Mouse (Mus musculus) midbrain, embryonic 13.5 days (tissue): ENCODE results near the gene Apoc4. TPM values are rescaled to one million over a fixed set of nuclear protein-coding genes. Genes with fewer than 3 reads are reported as not detected.

Experiments used
- ATAC-seq: fragments of 200-750 bp; cut with Nextera tagmentation; 2 replicates; pipeline ENCODE4 v1.8.0; 2017; ENCODE audit warnings: mild to moderate bottlenecking, moderate TSS enrichment, moderate library complexity
- H3K27ac ChIP-seq: fragments of 300-500 bp; sonication (generic); 2 replicates; pipeline ENCODE4 v1.5.1; 2015; ENCODE audit warnings: inconsistent platforms, mild to moderate bottlenecking, moderate library complexity
- H3K27me3 ChIP-seq: fragments of 300-500 bp; sonication (generic); 2 replicates; pipeline ENCODE4 v1.6.1; 2015; ENCODE audit warnings: mild to moderate bottlenecking, inconsistent platforms
- H3K36me3 ChIP-seq: fragments of 300-500 bp; sonication (generic); 2 replicates; pipeline ENCODE4 v1.6.1; 2015; ENCODE audit warnings: mild to moderate bottlenecking, inconsistent platforms
- H3K4me1 ChIP-seq: fragments of 300-500 bp; sonication (generic); replicated peaks from 2 replicates; pipeline ENCODE4 v1.6.1; 2015; ENCODE audit warnings: inconsistent platforms
- H3K4me2 ChIP-seq: fragments of 300-500 bp; sonication (generic); replicated peaks from 2 replicates; pipeline ENCODE4 v1.6.1; 2015; ENCODE audit warnings: moderate library complexity, mild to moderate bottlenecking, inconsistent platforms
- H3K4me3 ChIP-seq: fragments of 300-500 bp; sonication (generic); replicated peaks from 2 replicates; pipeline ENCODE4 v1.5.1; 2015; ENCODE audit warnings: mild to moderate bottlenecking, inconsistent platforms
- H3K9ac ChIP-seq: fragments of 300-500 bp; sonication (generic); replicated peaks from 2 replicates; pipeline ENCODE4 v1.6.1; 2015; ENCODE audit warnings: mild to moderate bottlenecking, inconsistent platforms
- H3K9me3 ChIP-seq: fragments of 300-500 bp; sonication (generic); 2 replicates; pipeline ENCODE4 v1.6.1; 2016; ENCODE audit warnings: mild to moderate bottlenecking, inconsistent platforms
- WGBS: fragments of 180-500 bp; shearing (Covaris S2); methylation state at CpG from one replicate; pipeline ENCODE4 v1.1.7; 2015; 5-methylcytosine and 5-hydroxymethylcytosine counted together
- polyA plus RNA-seq: library from polyadenylated mRNA; unstranded; fragments of >200 nt; fragmentation: Nextera tagmentation; extraction: Ambion mirVana; gene quantifications from 2 replicates; pipeline ENCODE4 v1.2.1, GENCODE M21; 2015

Gene Apoc4
- polyA plus RNA-seq, 1 experiment from 2014 or later, result not detected

DNA sequence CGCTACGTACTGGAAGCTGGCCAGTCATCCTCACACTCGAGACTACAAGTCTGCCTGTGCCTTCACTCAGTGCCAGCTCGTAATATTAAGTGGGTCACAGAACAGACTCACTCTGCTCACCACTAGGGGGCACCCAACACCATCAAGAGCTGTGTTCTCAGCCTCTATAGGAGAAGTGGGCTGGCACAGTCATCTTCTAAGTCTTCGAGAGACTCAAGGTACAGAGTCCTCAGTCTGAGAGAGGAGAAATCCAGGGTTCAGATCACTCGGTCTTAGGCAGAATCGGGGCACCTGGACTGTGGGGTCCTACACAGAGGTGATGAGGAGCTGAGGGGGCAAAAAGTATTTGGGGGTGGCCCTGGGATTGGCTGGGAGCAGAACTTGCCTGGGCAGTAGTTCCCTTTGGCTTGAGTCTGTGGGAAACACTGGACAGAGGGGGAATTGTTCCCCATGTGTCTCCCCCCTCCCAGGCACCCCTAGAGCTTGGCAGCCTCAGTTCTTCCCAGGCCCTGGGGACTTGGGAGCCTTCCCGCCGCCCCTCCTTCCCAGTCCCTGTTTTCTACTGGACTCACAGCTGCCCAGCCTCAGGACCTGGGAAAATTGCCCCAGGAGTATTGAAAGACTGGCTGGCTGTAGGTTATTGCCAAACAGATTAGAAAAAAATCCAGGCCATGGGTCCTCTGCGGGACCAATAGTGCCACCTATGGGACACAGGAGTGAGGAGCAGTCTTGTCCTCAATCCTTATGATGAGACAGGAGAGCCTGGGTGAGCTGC is 12.1 kb downstream of the Apoc4 start:
- H3K36me3 ChIP-seq, result no peaks in the 10 kb centered on the region
- 0 out of 2 replicates have a peak, but pooled peaks cover 3% of the 10 kb centered on the region for H3K27me3 ChIP-seq
- H3K9me3 ChIP-seq, result no peaks in the 10 kb centered on the region
- no peak overlapping the region for H3K9ac ChIP-seq
- H3K4me2 ChIP-seq, result peak overlapping the region; percentile 22; the same call in 1 of the 2 replicates
- no peak overlapping the region for H3K4me3 ChIP-seq
- H3K27ac ChIP-seq, result peak overlapping the region; percentile 45; the same call in 1 of the 2 replicates
- 7% methylated on average over 10 of the region's 10 CpGs for WGBS
- peaks cover 13% of the 10 kb centered on the region for H3K4me1 ChIP-seq
- ATAC-seq, result peak; percentile 67

DNA sequence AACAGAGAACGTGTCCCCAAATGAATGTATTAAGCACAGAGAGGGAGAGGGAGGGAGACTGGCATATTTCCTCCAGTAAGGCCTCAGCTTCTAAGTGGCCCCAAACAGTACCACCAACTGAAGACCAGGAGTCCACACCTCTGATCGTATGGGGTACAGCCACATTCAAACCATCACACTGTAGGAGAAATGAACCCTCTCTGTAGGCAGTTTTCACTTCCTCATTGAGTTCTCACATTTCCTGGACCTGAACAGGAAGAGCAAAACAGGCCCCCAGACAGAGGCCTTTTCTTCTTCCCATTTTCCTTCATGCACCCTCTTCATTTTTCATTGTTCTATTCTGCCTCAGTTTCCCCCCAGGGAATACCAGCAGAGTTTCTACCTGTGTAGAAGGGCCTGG is 13.8 kb downstream of the Apoc4 start:
- Histone ChIP-seq H3K4me2 (no peak overlapping the region), H3K27ac (no peak overlapping the region), H3K36me3 (0 out of 2 replicates have a peak, but pooled peaks cover 5% of the 10 kb centered on the region), H3K9ac (no peak overlapping the region), H3K9me3 (no peaks in the 10 kb centered on the region), H3K4me1 (peaks cover 30% of the 10 kb centered on the region), H3K27me3 (0 out of 2 replicates have a peak, but pooled peaks cover 3% of the 10 kb centered on the region), H3K4me3 (no peak overlapping the region)
- ATAC-seq, result no peak
- 81% methylated on average over 2 of the region's 2 CpGs for WGBS

DNA sequence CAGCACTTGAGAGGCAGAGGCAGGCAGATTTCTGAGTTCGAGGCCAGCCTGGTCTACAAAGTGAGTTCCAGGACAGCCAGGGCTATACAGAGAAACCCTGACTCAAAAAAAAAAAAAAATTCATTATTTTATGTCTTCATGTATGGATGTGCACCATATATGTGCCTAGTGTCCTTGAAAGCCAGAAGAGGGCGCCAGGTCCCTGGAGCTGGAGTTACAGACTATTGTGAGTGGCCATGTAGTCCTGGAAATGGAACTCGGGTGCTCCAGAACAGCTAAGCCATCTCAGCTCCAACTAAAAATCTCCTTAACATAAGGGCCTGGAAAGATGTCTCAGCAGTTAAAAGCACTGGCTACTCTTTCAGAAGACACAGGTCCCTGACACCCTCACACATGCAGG is 14.5 kb downstream of the Apoc4 start:
- ATAC-seq, result no peak
- Histone ChIP-seq H3K27me3 (0 out of 2 replicates have a peak, but pooled peaks cover 3% of the 10 kb centered on the region), H3K9me3 (no peaks in the 10 kb centered on the region), H3K27ac (no peak overlapping the region), H3K9ac (no peak overlapping the region), H3K36me3 (0 out of 2 replicates have a peak, but pooled peaks cover 10% of the 10 kb centered on the region), H3K4me2 (no peak overlapping the region), H3K4me3 (no peak overlapping the region), H3K4me1 (peaks cover 32% of the 10 kb centered on the region)
- 63% methylated on average over 3 of the region's 3 CpGs for WGBS

DNA sequence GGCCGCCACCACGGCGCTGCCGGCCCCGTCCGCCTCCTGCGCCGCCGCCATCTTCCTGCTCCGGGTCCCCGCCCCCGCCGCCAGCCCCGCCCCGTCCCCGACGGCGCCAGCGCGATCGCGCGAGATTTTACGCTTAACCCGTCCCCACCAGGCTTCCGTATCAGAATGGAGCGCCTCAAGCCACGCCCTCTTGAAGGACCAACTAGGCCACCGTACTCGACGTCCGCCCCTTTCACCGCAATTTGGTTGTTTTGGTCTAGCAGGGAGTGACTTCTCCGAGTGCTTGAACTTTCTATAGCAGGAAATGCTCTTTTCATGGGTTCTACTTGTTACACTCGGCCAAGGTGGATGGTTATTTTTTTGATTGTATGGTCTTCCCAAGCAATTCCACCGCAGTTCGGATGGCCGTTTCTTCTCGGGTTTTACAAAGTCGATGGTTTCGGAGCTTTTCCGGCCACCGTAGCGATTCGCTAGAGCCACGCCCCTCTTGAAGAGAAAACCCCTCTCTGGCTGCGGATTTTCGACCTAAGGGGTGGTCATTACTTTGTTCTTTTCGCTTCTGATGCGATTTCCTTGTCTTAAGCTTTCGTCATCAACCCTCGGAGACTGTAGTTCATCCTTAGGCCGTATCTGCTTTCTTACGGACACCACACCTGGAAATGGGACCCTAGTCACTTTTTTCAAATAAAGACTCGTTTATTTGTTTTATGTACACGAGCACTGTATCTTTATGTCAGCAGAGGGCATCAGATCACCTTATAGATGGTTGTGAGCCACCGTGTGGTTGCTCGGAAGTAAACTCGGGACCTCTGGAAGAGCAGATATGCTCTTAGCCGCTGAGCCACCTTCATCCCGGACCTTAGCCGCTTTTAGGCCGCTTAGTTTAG is 16.1 kb downstream of the Apoc4 start, which contains the start of gene Clptm1:
TSS of gene Clptm1 (minus strand) at position 79 of the 887 bp plus-strand sequence.
- WGBS, result under 1% methylated on average over 56 of the region's 63 CpGs
- peaks cover 32% of the 10 kb centered on the region for H3K4me1 ChIP-seq

GRCm38 (mm10) chr7:19664455-19664954 is 16.8 kb downstream of the Apoc4 start:
- H3K9me3 ChIP-seq, result no peaks in the 10 kb centered on the region
- peaks cover 21% of the 10 kb centered on the region; the same call in 1 of the 2 replicates for H3K36me3 ChIP-seq
- H3K27me3 ChIP-seq, result 0 out of 2 replicates have a peak, but pooled peaks cover 3% of the 10 kb centered on the region
- peak overlapping the region; percentile 94 for H3K4me3 ChIP-seq
- peak; percentile 74 for ATAC-seq
- H3K27ac ChIP-seq, result peak overlapping the region; percentile 42
- H3K4me1 ChIP-seq, result peaks cover 32% of the 10 kb centered on the region
- peak overlapping the region; percentile 99 for H3K9ac ChIP-seq
- peak overlapping the region; percentile 93 for H3K4me2 ChIP-seq
- 0% methylated on average over 31 of the region's 37 CpGs for WGBS

More for the DNA sequence above, 16.1 kb downstream of the Apoc4 start, which contains the start of gene Clptm1:
- Histone ChIP-seq H3K9me3 (no peaks in the 10 kb centered on the region), H3K27me3 (0 out of 2 replicates have a peak, but pooled peaks cover 3% of the 10 kb centered on the region), H3K36me3 (peaks cover 15% of the 10 kb centered on the region; the same call in 1 of the 2 replicates), H3K4me3 (peak within 1 kb of the TSS; percentile 94), H3K4me2 (peak within 1 kb of the TSS; percentile 93), H3K27ac (peak within 1 kb of the TSS; percentile 90), H3K9ac (peak within 1 kb of the TSS; percentile 99)
- ATAC-seq, result peak; percentile 87

GRCm38 (mm10) chr7:19663940-19664339 is 17.3 kb downstream of the Apoc4 start:
- Histone ChIP-seq H3K27me3 (0 out of 2 replicates have a peak, but pooled peaks cover 3% of the 10 kb centered on the region), H3K9ac (peak overlapping the region; percentile 99), H3K9me3 (no peaks in the 10 kb centered on the region), H3K4me2 (peak overlapping the region; percentile 93), H3K4me1 (peaks cover 27% of the 10 kb centered on the region), H3K4me3 (peak overlapping the region; percentile 94), H3K36me3 (peaks cover 27% of the 10 kb centered on the region; the same call in 1 of the 2 replicates), H3K27ac (no peak overlapping the region)
- ATAC-seq, result peak; percentile 24; the same call in 1 of the 2 replicates
- 21% methylated on average over 8 of the region's 8 CpGs for WGBS

DNA sequence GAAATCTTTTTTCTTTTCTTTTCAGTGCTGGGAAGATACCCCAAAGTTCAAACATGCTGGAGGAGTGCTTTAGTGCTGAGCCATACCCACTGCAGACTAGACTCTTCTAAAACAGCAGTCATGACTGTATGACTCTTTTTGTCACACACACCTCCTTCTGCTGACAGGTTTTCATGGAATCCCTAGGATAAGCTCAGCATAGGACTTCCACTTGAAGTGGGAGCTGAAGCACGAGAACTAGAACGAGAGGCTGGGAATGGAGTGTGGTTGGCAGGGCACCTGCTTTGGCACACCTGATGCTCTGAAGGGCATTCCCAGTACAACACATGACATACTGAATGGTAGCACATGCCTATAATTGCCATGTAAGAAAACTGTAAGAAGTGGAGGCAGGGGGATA is 28.7 kb downstream of the Apoc4 start:
- Histone ChIP-seq H3K36me3 (peaks cover 84% of the 10 kb centered on the region), H3K27me3 (no peaks in the 10 kb centered on the region), H3K4me3 (no peak overlapping the region), H3K4me1 (no peaks in the 10 kb centered on the region), H3K9me3 (no peaks in the 10 kb centered on the region), H3K9ac (no peak overlapping the region), H3K27ac (no peak overlapping the region), H3K4me2 (no peak overlapping the region)
- ATAC-seq, result no peak
- 97% methylated on average over 2 of the region's 2 CpGs for whole genome bisulfite sequencing

DNA sequence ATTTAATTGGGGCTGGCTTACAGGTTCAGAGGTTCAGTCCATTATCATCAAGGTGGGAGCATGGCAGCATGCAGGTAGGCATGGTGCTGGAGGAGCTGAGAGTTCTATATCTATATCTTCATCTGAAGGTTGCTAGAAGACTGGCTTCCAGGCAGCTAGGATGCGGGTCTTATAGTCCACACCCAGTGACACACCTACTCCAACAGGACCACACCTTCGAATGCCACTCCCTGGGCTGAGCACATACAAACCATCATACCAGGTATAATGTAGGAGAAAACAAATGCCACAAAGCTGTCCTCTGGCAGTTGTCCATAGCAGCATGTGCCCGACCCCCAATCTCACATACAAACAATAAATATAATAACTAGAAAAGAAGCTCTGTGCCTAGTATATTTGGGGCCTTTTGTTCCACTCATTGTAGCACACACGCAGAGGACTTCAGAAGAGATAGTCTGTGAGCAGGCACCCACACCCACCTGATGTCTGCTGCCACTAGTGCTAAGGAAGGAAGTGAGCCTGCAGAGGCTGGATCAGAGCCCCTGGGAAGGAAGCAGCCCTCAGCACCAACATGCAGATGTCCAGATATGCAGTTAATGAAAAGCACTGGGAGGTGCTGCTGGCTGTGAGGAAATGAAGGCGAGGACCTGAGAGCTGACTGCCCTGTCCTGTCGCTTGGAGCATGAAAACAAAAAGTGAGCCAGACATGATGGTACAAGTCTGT is 30.1 kb downstream of the Apoc4 start:
- Histone ChIP-seq H3K27me3 (no peaks in the 10 kb centered on the region), H3K36me3 (peaks cover 86% of the 10 kb centered on the region), H3K9me3 (no peaks in the 10 kb centered on the region), H3K4me3 (no peak overlapping the region), H3K4me2 (no peak overlapping the region), H3K4me1 (no peaks in the 10 kb centered on the region), H3K27ac (no peak overlapping the region), H3K9ac (no peak overlapping the region)
- WGBS, result 95% methylated on average over 6 of the region's 6 CpGs
- no peak for ATAC-seq

DNA sequence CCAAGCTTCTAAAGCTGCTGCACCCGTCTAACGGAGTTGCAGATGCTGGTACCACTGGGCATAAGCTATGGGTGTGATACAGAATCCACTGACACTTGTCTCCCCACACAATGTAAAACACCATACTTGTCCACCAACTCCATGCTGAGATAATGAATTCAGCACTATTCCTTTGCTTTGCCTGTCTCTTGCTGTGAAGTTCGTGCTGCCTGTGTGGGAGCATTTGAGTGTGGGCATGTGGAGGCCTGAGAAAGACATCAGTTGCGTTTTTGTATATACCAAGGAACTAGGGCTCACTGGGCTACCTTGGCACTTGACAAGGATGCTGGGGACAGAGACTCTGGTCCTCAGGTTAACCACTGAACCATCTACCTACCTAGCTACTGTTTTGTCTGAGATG is 40.1 kb downstream of the Apoc4 start:
- H3K27me3 ChIP-seq, result no peaks in the 10 kb centered on the region
- H3K9ac ChIP-seq, result no peak overlapping the region
- H3K27ac ChIP-seq, result no peak overlapping the region
- no peaks in the 10 kb centered on the region for H3K9me3 ChIP-seq
- peaks cover 98% of the 10 kb centered on the region for H3K36me3 ChIP-seq
- no peak overlapping the region for H3K4me3 ChIP-seq
- H3K4me2 ChIP-seq, result no peak overlapping the region
- WGBS, result 95% methylated on average over 4 of the region's 4 CpGs
- H3K4me1 ChIP-seq, result no peaks in the 10 kb centered on the region
- no peak for ATAC-seq

DNA sequence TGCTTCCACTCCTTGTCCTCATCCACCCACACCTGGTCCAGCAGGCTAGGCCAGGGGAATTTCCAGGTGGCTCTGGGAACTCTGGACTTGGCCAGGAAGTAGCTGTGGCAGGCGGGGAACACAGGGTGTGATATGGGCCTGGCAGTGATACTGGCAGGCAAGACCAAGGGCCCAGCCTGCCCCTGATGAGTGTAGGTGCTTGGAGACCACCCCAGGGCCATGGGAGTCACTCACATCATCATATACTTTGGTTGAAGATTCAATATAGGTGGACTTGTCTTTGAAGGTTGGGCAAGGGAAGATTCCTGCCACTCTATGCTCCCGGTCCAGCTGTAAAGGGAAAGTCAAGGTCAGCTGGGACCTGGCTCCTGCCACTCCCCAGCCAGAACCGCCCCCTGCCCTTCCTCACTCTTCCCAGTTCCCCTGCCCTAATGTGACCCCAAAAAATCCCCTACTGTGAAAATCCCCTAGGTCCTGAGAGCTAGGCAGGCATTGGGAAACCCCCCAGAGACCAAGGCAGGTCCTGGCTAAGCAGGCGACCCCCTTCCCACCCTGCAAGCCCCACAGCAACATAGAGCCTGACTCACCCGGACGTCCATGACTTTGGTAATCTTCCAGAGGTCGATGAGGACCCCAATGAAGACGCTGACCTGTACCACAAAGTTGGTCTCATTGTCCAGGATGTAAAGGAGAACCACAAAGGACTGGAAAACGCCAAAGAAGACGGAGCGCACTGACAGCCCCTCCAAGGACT is 46.0 kb downstream of the Apoc4 start:
- peaks cover 86% of the 10 kb centered on the region for H3K36me3 ChIP-seq
- no peak overlapping the region for H3K4me3 ChIP-seq
- no peak for ATAC-seq
- H3K4me1 ChIP-seq, result no peaks in the 10 kb centered on the region
- H3K9ac ChIP-seq, result no peak overlapping the region
- H3K27ac ChIP-seq, result no peak overlapping the region
- H3K4me2 ChIP-seq, result no peak overlapping the region
- H3K9me3 ChIP-seq, result no peaks in the 10 kb centered on the region
- no peaks in the 10 kb centered on the region for H3K27me3 ChIP-seq
- 90% methylated on average over 11 of the region's 11 CpGs for WGBS
